Mouse (Mus musculus): ENCODE results near the gene Errfi1.

DNA sequence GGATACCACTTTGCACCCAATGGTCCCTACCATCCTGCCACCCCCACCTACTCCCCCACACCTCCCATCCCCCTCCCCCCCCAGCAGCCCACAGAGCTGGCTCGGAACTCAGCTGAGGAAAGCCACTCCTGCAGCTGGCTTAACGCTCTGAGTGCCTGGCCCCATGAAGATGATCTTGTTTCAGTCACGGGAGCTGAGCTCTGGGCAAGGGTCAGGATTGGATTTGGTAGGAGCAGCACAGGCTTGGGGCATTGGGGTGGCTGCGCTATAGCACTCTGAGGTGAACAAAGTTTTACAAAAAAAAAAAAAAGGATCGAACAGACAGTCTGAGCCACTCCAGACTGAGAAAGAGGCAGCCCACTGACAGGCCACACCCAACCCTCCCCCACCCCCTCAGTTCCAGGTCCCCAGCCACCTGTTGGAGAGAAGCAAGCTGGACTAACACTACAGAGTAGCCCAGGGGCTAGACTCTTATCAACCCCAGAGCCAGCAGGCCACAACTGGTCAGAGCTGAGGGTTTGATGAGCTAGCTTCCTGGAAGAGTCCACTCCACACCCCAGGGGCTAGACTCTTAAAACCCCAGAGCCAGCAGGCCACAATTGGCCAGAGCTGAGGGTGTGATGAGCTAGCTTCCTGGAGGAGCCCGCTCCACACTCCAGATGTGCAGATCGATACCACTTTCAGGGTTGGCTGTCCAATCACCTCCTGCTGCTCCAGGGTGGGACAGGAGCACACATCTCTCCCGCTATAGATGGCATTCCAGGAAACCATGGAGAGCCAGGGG, 41.2 kb downstream of the Errfi1 start:
- no peak for TF ChIP-seq CTCF (conservative IDR thresholded peaks at IDR 0.05; ENCODE audit: low read length)
- no peak for TF ChIP-seq POU5F1 (IDR thresholded peaks at IDR 0.05; ENCODE audit: borderline replicate concordance, low read length)

Measured in E14TG2a.4 (cell line).